Mouse (Mus musculus): Measurements from ENCODE around the gene 1700034J05Rik. TPM values are rescaled to one million over a fixed set of nuclear protein-coding genes. Genes with fewer than 3 reads are reported as not detected.

Gene 1700034J05Rik
- polyA plus RNA-seq, 1 experiment from 2014 or later, result 0.04 TPM

GRCm38 (mm10) chr6:146963396-146964150 is 9.4 kb upstream of the 1700034J05Rik start:
- peaks cover 51% of the 10 kb centered on the region for H3K4me1 ChIP-seq
- WGBS, result 79% methylated on average over 6 of the region's 6 CpGs

GRCm38 (mm10) chr6:146961832-146962481 is 7.7 kb upstream of the 1700034J05Rik start:
- Histone ChIP-seq H3K36me3 (peaks cover 4% of the 10 kb centered on the region; the same call in 1 of the 2 replicates), H3K4me3 (no peak overlapping the region), H3K27ac (replicated peaks) (peak overlapping the region; percentile 40; the same call in 1 of the 2 replicates), H3K4me1 (peaks cover 56% of the 10 kb centered on the region), H3K9me3 (no peaks in the 10 kb centered on the region), H3K4me2 (peak overlapping the region; percentile 2; the same call in 1 of the 2 replicates), H3K9ac (peak overlapping the region; percentile 34; the same call in 1 of the 2 replicates), H3K27me3 (replicated peaks) (no peaks in the 10 kb centered on the region)
- no peak for ATAC-seq (ENCODE audit: extremely low read depth, insufficient number of reproducible peaks, low FRiP score, low TSS enrichment)
- WGBS, result 11% methylated on average over 6 of the region's 6 CpGs

More at GRCm38 (mm10) chr6:146963396-146964150, 9.4 kb upstream of the 1700034J05Rik start:
- no peak for ATAC-seq (ENCODE audit: extremely low read depth, insufficient number of reproducible peaks, low FRiP score, low TSS enrichment)
- H3K36me3 ChIP-seq, result peaks cover 4% of the 10 kb centered on the region; the same call in 1 of the 2 replicates
- no peak overlapping the region for H3K9ac ChIP-seq
- no peaks in the 10 kb centered on the region for H3K27me3 ChIP-seq (replicated peaks)
- H3K9me3 ChIP-seq, result no peaks in the 10 kb centered on the region
- no peak overlapping the region for H3K27ac ChIP-seq (replicated peaks)
- H3K4me3 ChIP-seq, result no peak overlapping the region
- no peak overlapping the region for H3K4me2 ChIP-seq

- no peak for ATAC-seq (ENCODE audit: extremely low read depth, insufficient number of reproducible peaks, low FRiP score, low TSS enrichment)
These were observed 6.7 kb upstream of the 1700034J05Rik start for GRCm38 (mm10) chr6:146960956-146961355.

GRCm38 (mm10) chr6:146959908-146960680 is 5.9 kb upstream of the 1700034J05Rik start:
- H3K9ac ChIP-seq, result no peak overlapping the region
- ATAC-seq (ENCODE audit: extremely low read depth, insufficient number of reproducible peaks, low FRiP score, low TSS enrichment), result no peak
- H3K4me1 ChIP-seq, result peaks cover 60% of the 10 kb centered on the region
- no peaks in the 10 kb centered on the region for H3K9me3 ChIP-seq
- WGBS, result 68% methylated on average over 9 of the region's 9 CpGs
- H3K27me3 ChIP-seq (replicated peaks), result no peaks in the 10 kb centered on the region
- H3K4me3 ChIP-seq, result no peak overlapping the region
- no peak overlapping the region for H3K4me2 ChIP-seq
- H3K27ac ChIP-seq (replicated peaks), result no peak overlapping the region
- peaks cover 4% of the 10 kb centered on the region; the same call in 1 of the 2 replicates for H3K36me3 ChIP-seq

More at GRCm38 (mm10) chr6:146960956-146961355, 6.7 kb upstream of the 1700034J05Rik start:
- Histone ChIP-seq H3K4me2 (no peak overlapping the region), H3K27ac (replicated peaks) (peak overlapping the region; percentile 37; the same call in 1 of the 2 replicates), H3K27me3 (replicated peaks) (no peaks in the 10 kb centered on the region), H3K36me3 (peaks cover 4% of the 10 kb centered on the region; the same call in 1 of the 2 replicates), H3K9me3 (no peaks in the 10 kb centered on the region), H3K4me1 (peaks cover 53% of the 10 kb centered on the region), H3K9ac (peak overlapping the region; percentile 20; the same call in 1 of the 2 replicates), H3K4me3 (no peak overlapping the region)
- WGBS, result 47% methylated on average over 5 of the region's 5 CpGs

GRCm38 (mm10) chr6:146958694-146959093 is 4.5 kb upstream of the 1700034J05Rik start:
- no peak for ATAC-seq (ENCODE audit: extremely low read depth, insufficient number of reproducible peaks, low FRiP score, low TSS enrichment)
- Histone ChIP-seq H3K36me3 (peaks cover 4% of the 10 kb centered on the region; the same call in 1 of the 2 replicates), H3K27ac (replicated peaks) (no peak overlapping the region), H3K4me2 (no peak overlapping the region), H3K4me1 (peaks cover 71% of the 10 kb centered on the region), H3K9me3 (no peaks in the 10 kb centered on the region), H3K27me3 (replicated peaks) (no peaks in the 10 kb centered on the region), H3K9ac (no peak overlapping the region), H3K4me3 (no peak overlapping the region)
- WGBS, result 67% methylated on average over 1 of the region's 1 CpGs

GRCm38 (mm10) chr6:146956961-146957360 is 2.7 kb upstream of the 1700034J05Rik start:
- no peak for ATAC-seq (ENCODE audit: extremely low read depth, insufficient number of reproducible peaks, low FRiP score, low TSS enrichment)
- Histone ChIP-seq H3K9me3 (no peaks in the 10 kb centered on the region), H3K4me3 (no peak overlapping the region), H3K36me3 (no peaks in the 10 kb centered on the region), H3K9ac (no peak overlapping the region), H3K4me1 (peaks cover 67% of the 10 kb centered on the region), H3K4me2 (no peak overlapping the region), H3K27me3 (replicated peaks) (no peaks in the 10 kb centered on the region), H3K27ac (replicated peaks) (no peak overlapping the region)
- WGBS, result 85% methylated on average over 1 of the region's 1 CpGs

GRCm38 (mm10) chr6:146955896-146956295 is 1.7 kb upstream of the 1700034J05Rik start:
- H3K9me3 ChIP-seq, result no peaks in the 10 kb centered on the region
- ATAC-seq (ENCODE audit: extremely low read depth, insufficient number of reproducible peaks, low FRiP score, low TSS enrichment), result peak; percentile 46; the same call in 1 of the 2 replicates
- H3K4me3 ChIP-seq, result no peak overlapping the region
- H3K4me1 ChIP-seq, result peaks cover 62% of the 10 kb centered on the region
- peak overlapping the region; percentile 16 for H3K27ac ChIP-seq (replicated peaks)
- 12% methylated on average over 12 of the region's 12 CpGs for WGBS
- H3K36me3 ChIP-seq, result no peaks in the 10 kb centered on the region
- 0 out of 2 replicates have a peak overlapping the region, but pooled peaks have one; percentile 33 for H3K9ac ChIP-seq
- peak overlapping the region; percentile 34; the same call in 1 of the 2 replicates for H3K4me2 ChIP-seq
- H3K27me3 ChIP-seq (replicated peaks), result no peaks in the 10 kb centered on the region

GRCm38 (mm10) chr6:146955475-146955874 is 1.3 kb upstream of the 1700034J05Rik start:
- H3K4me1 ChIP-seq, result peaks cover 61% of the 10 kb centered on the region
- ATAC-seq (ENCODE audit: extremely low read depth, insufficient number of reproducible peaks, low FRiP score, low TSS enrichment), result no peak
- H3K36me3 ChIP-seq, result no peaks in the 10 kb centered on the region
- 29% methylated on average over 1 of the region's 1 CpGs for WGBS
- no peaks in the 10 kb centered on the region for H3K27me3 ChIP-seq (replicated peaks)
- H3K9me3 ChIP-seq, result no peaks in the 10 kb centered on the region
- 0 out of 2 replicates have a peak overlapping the region, but pooled peaks have one; percentile 33 for H3K9ac ChIP-seq
- H3K27ac ChIP-seq (replicated peaks), result peak overlapping the region; percentile 16
- H3K4me2 ChIP-seq, result peak overlapping the region; percentile 34; the same call in 1 of the 2 replicates
- H3K4me3 ChIP-seq, result no peak overlapping the region

GRCm38 (mm10) chr6:146950454-146950832 is 3.8 kb downstream of the 1700034J05Rik start:
- Histone ChIP-seq H3K9ac (no peak overlapping the region), H3K4me3 (no peak overlapping the region), H3K9me3 (no peaks in the 10 kb centered on the region), H3K27ac (replicated peaks) (no peak overlapping the region), H3K27me3 (replicated peaks) (no peaks in the 10 kb centered on the region), H3K36me3 (no peaks in the 10 kb centered on the region), H3K4me1 (peaks cover 77% of the 10 kb centered on the region), H3K4me2 (no peak overlapping the region)
- WGBS, result 34% methylated on average over 1 of the region's 1 CpGs
- ATAC-seq (ENCODE audit: extremely low read depth, insufficient number of reproducible peaks, low FRiP score, low TSS enrichment), result no peak

GRCm38 (mm10) chr6:146949682-146950453 is 4.4 kb downstream of the 1700034J05Rik start:
- Histone ChIP-seq H3K27me3 (replicated peaks) (no peaks in the 10 kb centered on the region), H3K9ac (no peak overlapping the region), H3K4me2 (no peak overlapping the region), H3K4me3 (no peak overlapping the region), H3K9me3 (no peaks in the 10 kb centered on the region), H3K4me1 (peaks cover 77% of the 10 kb centered on the region), H3K36me3 (no peaks in the 10 kb centered on the region), H3K27ac (replicated peaks) (peak overlapping the region; percentile 32)
- WGBS, result 44% methylated on average over 10 of the region's 10 CpGs
- ATAC-seq (ENCODE audit: extremely low read depth, insufficient number of reproducible peaks, low FRiP score, low TSS enrichment), result no peak
